Mouse (Mus musculus) right cerebral cortex, postnatal 10 days (tissue): ENCODE data around the gene Caprin2.
"Not testable (repeated sequence)": the region's sequence is repeated elsewhere in the genome, so short reads cannot be mapped to it uniquely, and the experiment has no call there.

ENCODE experiments used
- DNase-seq, 2 experiments: peaks; one replicate each; pipeline ENCODE4 v3.0.0; 2021; ENCODE audit warnings: low spot score in 2 of 2

The Caprin2 gene

GRCm38 (mm10) chr6:148895773-148896506 is at the start of gene Caprin2:
Gene Caprin2, minus strand, starts transcription at chr6:148896237.
- DNase-seq: peak; percentile 95

GRCm38 (mm10) chr6:148944767-148945508 is 48.9 kb upstream of the Caprin2 start:
- peak; percentile 55 to 58 for DNase-seq

- peak in 1 of 2 experiments; percentile 20 for DNase-seq
These were observed 48.3 kb upstream of the Caprin2 start for GRCm38 (mm10) chr6:148944344-148944766.

- DNase-seq: no peak
These were observed 47.7 kb upstream of the Caprin2 start for GRCm38 (mm10) chr6:148943695-148944094.

- DNase-seq: no peak
These were observed 46.4 kb upstream of the Caprin2 start for GRCm38 (mm10) chr6:148942406-148942805.

- DNase-seq: no peak
These were observed 45.8 kb upstream of the Caprin2 start for GRCm38 (mm10) chr6:148941880-148942279.

GRCm38 (mm10) chr6:148940383-148940782 is 44.3 kb upstream of the Caprin2 start:
- not testable (repeated sequence) for DNase-seq

GRCm38 (mm10) chr6:148937693-148938092 is 41.7 kb upstream of the Caprin2 start:
- no peak for DNase-seq

GRCm38 (mm10) chr6:148934961-148935590 is 39.0 kb upstream of the Caprin2 start:
- no peak for DNase-seq

- DNase-seq: no peak
These were observed 35.2 kb upstream of the Caprin2 start for GRCm38 (mm10) chr6:148931281-148931680.

- DNase-seq: no peak
These were observed 22.9 kb upstream of the Caprin2 start for GRCm38 (mm10) chr6:148918841-148919398.

- no peak for DNase-seq
These were observed 21.6 kb upstream of the Caprin2 start for GRCm38 (mm10) chr6:148917672-148918071.

GRCm38 (mm10) chr6:148916817-148917216 is 20.8 kb upstream of the Caprin2 start:
- DNase-seq: peak in 1 of 2 experiments; percentile 25

- peak; percentile 61 to 70 for DNase-seq
These were observed 17.9 kb upstream of the Caprin2 start for GRCm38 (mm10) chr6:148913938-148914337.

GRCm38 (mm10) chr6:148911906-148912305 is 15.9 kb upstream of the Caprin2 start:
- DNase-seq: not testable (repeated sequence)

- no peak for DNase-seq
These were observed 10.9 kb upstream of the Caprin2 start for GRCm38 (mm10) chr6:148906958-148907357.

- no peak for DNase-seq
These were observed 6.7 kb upstream of the Caprin2 start for GRCm38 (mm10) chr6:148902728-148903127.

- no peak for DNase-seq
These were observed 442 bp upstream of the Caprin2 start for GRCm38 (mm10) chr6:148896507-148896851.

- DNase-seq: no peak
These were observed 907 bp downstream of the Caprin2 start for GRCm38 (mm10) chr6:148894888-148895772.

GRCm38 (mm10) chr6:148873911-148874310 is 22.1 kb downstream of the Caprin2 start:
- no peak for DNase-seq

- no peak for DNase-seq
These were observed 50.4 kb downstream of the Caprin2 start for GRCm38 (mm10) chr6:148845629-148846028.
